Mouse (Mus musculus) lung, embryonic 16.5 days (tissue): Measurements from ENCODE around the gene Fbxl3. TPM values are rescaled to one million over a fixed set of nuclear protein-coding genes. Genes with fewer than 3 reads are reported as not detected.
A peak's percentile ranks its signal among the peaks of the same experiment; 100 is the strongest.

Experiments
- ATAC-seq: fragments of 200-750 bp; cut with Nextera tagmentation; 2 replicates; pipeline ENCODE4 v1.8.0; 2017; ENCODE audit warnings: low read depth, mild to moderate bottlenecking, moderate library complexity
- H3K27ac ChIP-seq: fragments of 300-500 bp; sonication (generic); 2 replicates; pipeline ENCODE4 v1.5.1; 2014; ENCODE audit warnings: mild to moderate bottlenecking, control low read depth, low read length
- H3K27me3 ChIP-seq: fragments of 300-500 bp; sonication (generic); 2 replicates; pipeline ENCODE4 v1.6.1; 2014; ENCODE audit warnings: low read depth, low read length, mixed read lengths; ENCODE audit not compliant: control insufficient read depth, insufficient read depth
- H3K36me3 ChIP-seq: fragments of 300-500 bp; sonication (generic); 2 replicates; pipeline ENCODE4 v1.6.1; 2014; ENCODE audit warnings: low read length; ENCODE audit not compliant: control insufficient read depth, insufficient read depth
- H3K4me1 ChIP-seq: fragments of 300-500 bp; sonication (generic); replicated peaks from 2 replicates; pipeline ENCODE4 v1.6.1; 2014; ENCODE audit warnings: low read length, mixed read lengths; ENCODE audit not compliant: control insufficient read depth, insufficient read depth
- H3K4me2 ChIP-seq: fragments of 300-500 bp; sonication (generic); 2 replicates; pipeline ENCODE4 v1.6.1; 2014; ENCODE audit warnings: low read depth, low read length, control low read depth
- H3K4me3 ChIP-seq: fragments of 300-500 bp; sonication (generic); 2 replicates; pipeline ENCODE4 v1.5.1; 2014; ENCODE audit warnings: mild to moderate bottlenecking, low read length, control low read depth
- H3K9ac ChIP-seq: fragments of 300-500 bp; sonication (generic); 2 replicates; pipeline ENCODE4 v1.6.1; 2014; ENCODE audit warnings: low read length, control low read depth
- H3K9me3 ChIP-seq: fragments of 300-500 bp; sonication (generic); 2 replicates; pipeline ENCODE4 v1.6.1; 2016; ENCODE audit warnings: low read length; ENCODE audit not compliant: control insufficient read depth
- WGBS: fragments of 180-500 bp; shearing (Covaris S2); extraction: QIAGEN DNeasy Blood & Tissue Kit; methylation state at CpG from one replicate; pipeline ENCODE4 v1.1.7; 2014; 5-methylcytosine and 5-hydroxymethylcytosine counted together
- polyA plus RNA-seq: library from polyadenylated mRNA; unstranded; fragments of >200 nt; fragmentation: Nextera tagmentation; extraction: Ambion mirVana; gene quantifications from 2 replicates; pipeline ENCODE4 v1.2.1, GENCODE M21; 2015

The Fbxl3 gene
- polyA plus RNA-seq, 1 experiment from 2014 or later, result 22.6 TPM

DNA sequence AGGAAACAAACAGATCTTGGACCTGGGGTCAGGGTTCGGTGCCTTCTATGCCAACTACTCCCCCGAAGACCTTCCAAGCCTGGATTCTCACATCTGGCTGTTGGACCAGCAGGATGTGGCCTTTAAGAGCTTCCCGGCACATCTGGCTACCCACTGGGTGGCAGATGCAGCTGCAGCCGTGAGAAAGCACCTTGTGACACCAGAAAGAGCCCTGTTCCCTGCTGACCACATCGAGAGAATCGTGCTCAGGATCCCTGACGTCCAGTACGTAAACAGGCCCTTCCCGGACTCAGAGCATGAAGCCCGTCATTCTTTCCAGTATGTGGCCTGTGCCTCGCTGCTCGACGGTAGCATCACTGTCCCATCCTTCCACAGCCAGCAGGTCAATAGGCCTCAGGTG, 44.6 kb downstream of the Fbxl3 start:
- Histone ChIP-seq H3K4me2 (no peak overlapping the region), H3K9ac (no peak overlapping the region), H3K27me3 (no peaks in the 10 kb centered on the region), H3K27ac (no peak overlapping the region), H3K9me3 (no peaks in the 10 kb centered on the region), H3K36me3 (no peaks in the 10 kb centered on the region), H3K4me1 (0 out of 2 replicates have a peak, but pooled peaks cover 3% of the 10 kb centered on the region), H3K4me3 (no peak overlapping the region)
- ATAC-seq, result no peak
- 75% methylated on average over 13 of the region's 13 CpGs for WGBS

- H3K9me3 ChIP-seq, result no peaks in the 10 kb centered on the region
- no peak overlapping the region for H3K4me3 ChIP-seq
- no peak overlapping the region for H3K4me2 ChIP-seq
- no peaks in the 10 kb centered on the region for H3K27me3 ChIP-seq
- no peaks in the 10 kb centered on the region for H3K36me3 ChIP-seq
- no peaks in the 10 kb centered on the region for H3K4me1 ChIP-seq
- ATAC-seq, result peak; percentile 87
- no peak overlapping the region for H3K27ac ChIP-seq
- H3K9ac ChIP-seq, result no peak overlapping the region
- WGBS, result 36% methylated on average over 8 of the region's 8 CpGs
Observed at GRCm38 (mm10) chr14:103051159-103051769, 48.1 kb downstream of the Fbxl3 start.

DNA sequence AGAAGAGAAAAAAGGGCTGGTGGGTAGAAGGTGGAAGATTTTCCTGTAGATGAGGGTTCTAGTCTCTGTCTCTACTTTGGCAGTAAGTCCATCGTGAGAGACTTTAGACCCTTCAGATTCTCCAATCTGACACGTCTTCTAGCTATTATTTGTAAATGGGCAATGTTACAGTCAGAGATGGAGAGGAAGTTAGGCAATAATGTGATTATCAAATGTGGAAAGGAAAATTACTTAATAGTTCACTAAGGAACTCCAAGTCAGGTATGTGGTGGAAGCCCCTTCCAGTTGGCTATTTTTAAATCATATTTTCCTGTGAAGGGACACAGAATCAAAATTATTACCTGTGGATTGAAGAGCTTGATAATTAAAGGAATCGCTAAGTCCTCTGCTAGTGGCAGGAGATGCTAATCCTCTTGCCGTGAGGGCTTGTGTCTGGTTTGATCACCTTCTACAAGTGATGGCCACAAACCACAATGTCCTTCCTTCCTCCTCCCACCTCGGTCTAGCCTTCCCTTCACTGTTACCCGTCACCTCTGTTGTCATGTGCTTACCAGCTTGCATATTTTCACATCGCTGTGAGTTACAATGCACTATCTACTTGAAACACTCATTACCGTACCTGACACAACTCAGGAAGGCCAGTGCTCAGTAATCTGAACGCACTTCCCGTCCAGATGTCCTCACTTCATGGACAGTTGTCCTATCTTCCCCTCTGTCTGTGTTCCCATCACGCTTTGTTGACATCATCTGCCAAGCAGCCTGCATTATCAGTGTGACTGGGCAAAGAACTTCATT, 50.9 kb downstream of the Fbxl3 start:
- Histone ChIP-seq H3K4me3 (no peak overlapping the region), H3K9ac (no peak overlapping the region), H3K9me3 (no peaks in the 10 kb centered on the region), H3K36me3 (no peaks in the 10 kb centered on the region), H3K4me2 (no peak overlapping the region), H3K4me1 (no peaks in the 10 kb centered on the region), H3K27ac (no peak overlapping the region), H3K27me3 (no peaks in the 10 kb centered on the region)
- 66% methylated on average over 11 of the region's 11 CpGs for WGBS
- no peak for ATAC-seq

GRCm38 (mm10) chr14:103046677-103047076, 52.7 kb downstream of the Fbxl3 start, which contains the start of gene Acod1:
Gene Acod1, plus strand, starts transcription at chr14:103046977.
- no peak for ATAC-seq
- H3K4me3 ChIP-seq, result no peak within 1 kb of the TSS
- H3K9me3 ChIP-seq, result no peaks in the 10 kb centered on the region
- no peak within 1 kb of the TSS for H3K4me2 ChIP-seq
- H3K4me1 ChIP-seq, result no peaks in the 10 kb centered on the region
- no peaks in the 10 kb centered on the region for H3K27me3 ChIP-seq
- WGBS, result 64% methylated on average over 2 of the region's 2 CpGs
- no peaks in the 10 kb centered on the region for H3K36me3 ChIP-seq
- H3K9ac ChIP-seq, result no peak within 1 kb of the TSS
- H3K27ac ChIP-seq, result no peak within 1 kb of the TSS

DNA sequence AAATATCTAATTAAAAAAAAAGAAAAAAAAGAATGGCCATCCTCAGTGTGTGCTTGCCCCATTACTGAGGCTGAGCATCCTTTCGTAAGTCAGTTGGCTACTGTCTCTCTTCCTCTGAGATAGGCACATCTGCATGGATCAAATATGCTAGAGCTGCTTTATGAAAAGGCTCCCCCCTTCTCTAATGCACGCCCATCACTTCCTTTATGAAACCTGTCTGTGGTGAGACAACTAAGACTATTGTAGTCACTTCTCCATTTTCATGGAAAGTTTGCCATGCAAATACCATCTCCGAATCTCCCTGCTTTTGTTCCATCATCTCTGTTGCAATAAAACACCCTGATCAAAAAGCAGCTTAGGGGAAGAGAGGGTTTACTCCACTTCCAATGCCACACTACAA, 62.4 kb downstream of the Fbxl3 start:
- 83% methylated on average over 3 of the region's 3 CpGs for WGBS
- ATAC-seq, result no peak

DNA sequence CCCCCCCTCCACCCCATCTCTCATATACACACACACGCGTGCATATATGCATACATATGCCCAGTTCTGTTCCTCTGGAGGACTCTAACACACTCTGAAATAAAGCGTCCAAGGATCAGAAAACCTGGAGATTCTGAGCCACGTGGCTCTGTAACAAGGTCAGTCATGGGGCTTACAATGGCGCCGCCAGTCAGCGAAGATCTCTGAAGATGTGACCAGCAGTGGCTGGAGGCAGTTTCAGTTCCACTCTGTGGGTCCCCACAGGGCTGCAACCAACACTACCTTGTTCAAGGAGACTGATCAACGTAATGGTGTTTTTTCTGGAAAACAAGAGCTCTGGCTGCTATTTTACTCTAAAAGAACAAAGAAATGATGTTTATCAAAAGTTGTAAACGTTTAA, 65.3 kb downstream of the Fbxl3 start:
- H3K4me1 ChIP-seq, result no peaks in the 10 kb centered on the region
- 81% methylated on average over 9 of the region's 9 CpGs for WGBS
- ATAC-seq, result no peak
- no peak overlapping the region for H3K27ac ChIP-seq
- no peaks in the 10 kb centered on the region for H3K27me3 ChIP-seq
- no peaks in the 10 kb centered on the region for H3K9me3 ChIP-seq
- no peak overlapping the region for H3K4me3 ChIP-seq
- H3K36me3 ChIP-seq, result no peaks in the 10 kb centered on the region
- H3K9ac ChIP-seq, result no peak overlapping the region
- H3K4me2 ChIP-seq, result no peak overlapping the region

More for the DNA sequence above, 62.4 kb downstream of the Fbxl3 start:
- Histone ChIP-seq H3K36me3 (no peaks in the 10 kb centered on the region), H3K4me1 (no peaks in the 10 kb centered on the region), H3K9ac (no peak overlapping the region), H3K9me3 (no peaks in the 10 kb centered on the region), H3K4me2 (no peak overlapping the region), H3K27me3 (no peaks in the 10 kb centered on the region), H3K4me3 (no peak overlapping the region), H3K27ac (no peak overlapping the region)

DNA sequence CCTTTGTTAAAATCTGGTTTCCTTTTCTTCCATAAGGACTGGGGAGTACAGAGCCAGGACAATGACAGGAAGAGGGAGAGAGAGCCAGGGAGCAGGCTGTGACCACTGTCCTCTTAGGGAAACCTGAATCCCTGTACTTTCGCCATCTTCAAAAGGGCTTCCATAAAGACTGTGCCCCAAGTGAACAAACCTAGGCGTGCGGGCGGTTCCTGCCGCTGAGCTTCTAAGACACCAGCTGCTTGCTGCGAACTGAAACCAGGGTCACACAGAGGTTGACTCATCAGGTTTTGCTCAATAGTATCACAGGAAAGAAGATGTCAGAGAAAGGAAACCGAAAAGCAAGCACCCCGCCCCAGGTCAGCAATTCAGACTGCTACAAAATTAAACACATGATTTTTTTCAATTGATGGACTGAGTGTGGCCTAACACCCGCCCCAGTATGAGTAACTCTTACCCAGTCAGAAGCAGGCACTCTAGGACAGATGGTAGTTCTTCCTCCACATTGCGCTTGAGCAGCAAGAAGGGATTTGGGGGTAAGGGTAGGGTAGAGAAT, 66.0 kb downstream of the Fbxl3 start:
- 40% methylated on average over 10 of the region's 10 CpGs for WGBS
- peak; percentile 74 for ATAC-seq

More for the DNA sequence above, 66.0 kb downstream of the Fbxl3 start:
- Histone ChIP-seq H3K4me2 (peak overlapping the region; percentile 27; the same call in 1 of the 2 replicates), H3K36me3 (no peaks in the 10 kb centered on the region), H3K4me3 (no peak overlapping the region), H3K27me3 (no peaks in the 10 kb centered on the region), H3K9ac (no peak overlapping the region), H3K4me1 (no peaks in the 10 kb centered on the region), H3K9me3 (no peaks in the 10 kb centered on the region), H3K27ac (peak overlapping the region; percentile 47)

Other genes with a start within 250 kb of the Fbxl3 start
- gene Kctd12, start 116.9 kb downstream of the Fbxl3 start, polyA plus RNA-seq, result 6.7 and 7.1 TPM in 2 replicates
- gene Acod1, start 52.6 kb downstream of the Fbxl3 start, polyA plus RNA-seq, result not detected in 2 replicates
- 30.2 and 32.5 TPM in 2 replicates for gene Cln5, start 29.4 kb downstream of the Fbxl3 start, polyA plus RNA-seq
- 14.5 and 14.9 TPM in 2 replicates for gene Mycbp2, start 247.2 kb upstream of the Fbxl3 start, polyA plus RNA-seq